10 mouse cellular contexts compared by ENCODE assay signal in the genomic region with DNA sequence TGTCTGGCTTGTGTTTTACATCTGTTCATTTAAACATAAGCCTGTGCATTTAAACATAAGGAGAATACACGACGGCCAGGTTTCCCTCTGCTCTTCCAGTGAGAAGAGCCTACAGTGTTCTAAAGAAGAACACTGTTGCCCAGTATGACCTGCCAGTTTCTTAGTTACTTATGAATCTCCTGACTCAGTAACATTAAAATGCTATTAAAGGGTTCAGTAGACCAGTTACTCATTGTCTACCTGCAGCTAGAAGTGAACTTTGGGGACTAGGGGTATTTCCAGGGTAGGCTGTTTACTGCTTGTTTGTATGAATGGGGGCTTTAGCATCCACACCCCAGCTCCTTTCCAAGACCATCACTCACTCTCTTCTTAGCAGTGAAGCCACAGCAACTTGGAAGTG.
"Had no signal": no experiment of that assay in that cellular context is flagged by ENCODE, and none has a peak within 500 bp of the region (broad histone marks: within the 10 kb centered on the region; RNA-seq: fewer than 3 reads in every experiment).

No protein-coding gene starts in this region.

- H3K4me3 ChIP-seq: intestine, embryonic 15.5 days; liver, embryonic 13.5 days had no signal

- H3K4me2 ChIP-seq: intestine, embryonic 15.5 days; liver, embryonic 13.5 days; midbrain, embryonic 11.5 days had no signal

- H3K4me1 ChIP-seq: intestine, embryonic 15.5 days; liver, embryonic 13.5 days had no signal

- H3K9me3 ChIP-seq: intestine, embryonic 15.5 days; liver, embryonic 13.5 days had no signal

- H3K27ac ChIP-seq: intestine, embryonic 15.5 days; liver, embryonic 13.5 days had no signal

- H3K36me3 ChIP-seq: intestine, embryonic 15.5 days; liver, embryonic 13.5 days had no signal

- ATAC-seq: hindbrain, embryonic 16.5 days; intestine, embryonic 15.5 days had no signal

- H3K27me3 ChIP-seq: intestine, embryonic 15.5 days; liver, embryonic 13.5 days had no signal

- DNase-seq: liver, embryonic 13.5 days; lung, adult 2 months; lung, postnatal 14 days; lung, postnatal 4 days; midbrain, embryonic 14.5 days; thymus, adult 18-20 months; thymus, postnatal 14 days had no signal

- H3K9ac ChIP-seq: intestine, embryonic 15.5 days; liver, embryonic 13.5 days had no signal
